Mouse (Mus musculus): ENCODE data around the gene Cpa5. TPM values are rescaled to one million over a fixed set of nuclear protein-coding genes. Genes with fewer than 3 reads are reported as not detected.
A peak's percentile ranks its signal among the peaks of the same experiment; 100 is the strongest.

The Cpa5 gene
- polyA plus RNA-seq, 1 experiment from 2014 or later = not detected

GRCm38 (mm10) chr6:30638674-30639268, 28.0 kb downstream of the Cpa5 start, which contains the start of gene Cpa1:
Cpa1 (plus strand) TSS chr6:30639218.
- H3K9ac ChIP-seq = no peak within 1 kb of the TSS
- TF ChIP-seq CTCF (IDR thresholded peaks at IDR 0.05; ENCODE audit: low read depth) = no peak

GRCm38 (mm10) chr6:30643694-30644460, 33.1 kb downstream of the Cpa5 start:
- Histone ChIP-seq H3K36me3 (ENCODE audit: insufficient read depth) (no peaks in the 10 kb centered on the region), H3K9ac (no peak overlapping the region), H3K4me1 (ENCODE audit: insufficient read depth) (no peaks in the 10 kb centered on the region), H3K27me3 (ENCODE audit: insufficient read depth, low read length) (no peaks in the 10 kb centered on the region), H3K9me3 (ENCODE audit: low read depth, low read length) (no peaks in the 10 kb centered on the region), H3K4me3 (ENCODE audit: low read depth, low read length) (no peak overlapping the region), H3K27ac (ENCODE audit: low read depth) (no peak overlapping the region), H3K4me2 (no peak overlapping the region)
- DNase-seq (no peak), ATAC-seq (ENCODE audit: insufficient read depth) (no peak)
- WGBS = 63% methylated on average over 12 of the region's 12 CpGs
- no peak for TF ChIP-seq CTCF (IDR thresholded peaks at IDR 0.05; ENCODE audit: low read depth)

More at GRCm38 (mm10) chr6:30638674-30639268, 28.0 kb downstream of the Cpa5 start, which contains the start of gene Cpa1:
- Histone ChIP-seq H3K4me2 (no peak within 1 kb of the TSS), H3K27me3 (ENCODE audit: insufficient read depth, low read length) (no peaks in the 10 kb centered on the region), H3K4me3 (ENCODE audit: low read depth, low read length) (no peak within 1 kb of the TSS), H3K36me3 (ENCODE audit: insufficient read depth) (no peaks in the 10 kb centered on the region), H3K4me1 (ENCODE audit: insufficient read depth) (peaks cover 18% of the 10 kb centered on the region), H3K27ac (ENCODE audit: low read depth) (no peak within 1 kb of the TSS), H3K9me3 (ENCODE audit: low read depth, low read length) (no peaks in the 10 kb centered on the region)
- WGBS = 69% methylated on average over 5 of the region's 5 CpGs
- ATAC-seq (ENCODE audit: insufficient read depth) (no peak), DNase-seq (no peak)

- no peak for TF ChIP-seq CTCF (IDR thresholded peaks at IDR 0.05; ENCODE audit: low read depth)
- H3K27ac ChIP-seq (ENCODE audit: low read depth) = no peak overlapping the region
- DNase-seq (no peak), ATAC-seq (ENCODE audit: insufficient read depth) (no peak)
- H3K9ac ChIP-seq = no peak overlapping the region
- no peaks in the 10 kb centered on the region for H3K36me3 ChIP-seq (ENCODE audit: insufficient read depth)
- no peaks in the 10 kb centered on the region for H3K9me3 ChIP-seq (ENCODE audit: low read depth, low read length)
- no peak overlapping the region for H3K4me3 ChIP-seq (ENCODE audit: low read depth, low read length)
- 82% methylated on average over 3 of the region's 3 CpGs for WGBS
- H3K4me1 ChIP-seq (ENCODE audit: insufficient read depth) = no peaks in the 10 kb centered on the region
- no peak overlapping the region for H3K4me2 ChIP-seq
- H3K27me3 ChIP-seq (ENCODE audit: insufficient read depth, low read length) = no peaks in the 10 kb centered on the region
Measured at GRCm38 (mm10) chr6:30644462-30644861, 33.7 kb downstream of the Cpa5 start.

GRCm38 (mm10) chr6:30645379-30645778, 34.6 kb downstream of the Cpa5 start:
- WGBS = 74% methylated on average over 6 of the region's 6 CpGs

GRCm38 (mm10) chr6:30649651-30650296, 39.0 kb downstream of the Cpa5 start:
- Histone ChIP-seq H3K4me3 (ENCODE audit: low read depth, low read length) (no peak overlapping the region), H3K36me3 (ENCODE audit: insufficient read depth) (no peaks in the 10 kb centered on the region), H3K27me3 (ENCODE audit: insufficient read depth, low read length) (no peaks in the 10 kb centered on the region), H3K4me1 (ENCODE audit: insufficient read depth) (peaks cover 18% of the 10 kb centered on the region; the same call in 1 of the 2 replicates), H3K4me2 (no peak overlapping the region), H3K9me3 (ENCODE audit: low read depth, low read length) (no peaks in the 10 kb centered on the region), H3K9ac (no peak overlapping the region), H3K27ac (ENCODE audit: low read depth) (peak overlapping the region; percentile 3; the same call in 1 of the 2 replicates)
- 65% methylated on average over 11 of the region's 11 CpGs for WGBS
- DNase-seq = no peak
- TF ChIP-seq CTCF (IDR thresholded peaks at IDR 0.05; ENCODE audit: low read depth) = no peak
- no peak for ATAC-seq (ENCODE audit: insufficient read depth)

More at GRCm38 (mm10) chr6:30645379-30645778, 34.6 kb downstream of the Cpa5 start:
- no peaks in the 10 kb centered on the region for H3K9me3 ChIP-seq (ENCODE audit: low read depth, low read length)
- no peak for TF ChIP-seq CTCF (IDR thresholded peaks at IDR 0.05; ENCODE audit: low read depth)
- H3K27ac ChIP-seq (ENCODE audit: low read depth) = no peak overlapping the region
- no peaks in the 10 kb centered on the region for H3K4me1 ChIP-seq (ENCODE audit: insufficient read depth)
- H3K9ac ChIP-seq = no peak overlapping the region
- ATAC-seq (ENCODE audit: insufficient read depth) = no peak
- H3K4me3 ChIP-seq (ENCODE audit: low read depth, low read length) = no peak overlapping the region
- no peaks in the 10 kb centered on the region for H3K27me3 ChIP-seq (ENCODE audit: insufficient read depth, low read length)
- H3K4me2 ChIP-seq = no peak overlapping the region
- H3K36me3 ChIP-seq (ENCODE audit: insufficient read depth) = no peaks in the 10 kb centered on the region
- no peak for DNase-seq

- DNase-seq (peak; percentile 48), ATAC-seq (ENCODE audit: insufficient read depth) (0 out of 2 replicates have a peak, but pooled peaks have one; percentile 20)
- H3K4me3 ChIP-seq (ENCODE audit: low read depth, low read length) = no peak overlapping the region
- H3K9ac ChIP-seq = no peak overlapping the region
- H3K27ac ChIP-seq (ENCODE audit: low read depth) = peak overlapping the region; percentile 68
- TF ChIP-seq CTCF (IDR thresholded peaks at IDR 0.05; ENCODE audit: low read depth) = no peak
- no peaks in the 10 kb centered on the region for H3K27me3 ChIP-seq (ENCODE audit: insufficient read depth, low read length)
- no peaks in the 10 kb centered on the region for H3K9me3 ChIP-seq (ENCODE audit: low read depth, low read length)
- WGBS = 41% methylated on average over 9 of the region's 9 CpGs
- no peak overlapping the region for H3K4me2 ChIP-seq
- H3K4me1 ChIP-seq (ENCODE audit: insufficient read depth) = peaks cover 31% of the 10 kb centered on the region; the same call in 1 of the 2 replicates
- no peaks in the 10 kb centered on the region for H3K36me3 ChIP-seq (ENCODE audit: insufficient read depth)
Measured at GRCm38 (mm10) chr6:30652425-30653188, 41.8 kb downstream of the Cpa5 start.
